Mouse (Mus musculus): ENCODE results near the gene Hnrnph3.

DNA sequence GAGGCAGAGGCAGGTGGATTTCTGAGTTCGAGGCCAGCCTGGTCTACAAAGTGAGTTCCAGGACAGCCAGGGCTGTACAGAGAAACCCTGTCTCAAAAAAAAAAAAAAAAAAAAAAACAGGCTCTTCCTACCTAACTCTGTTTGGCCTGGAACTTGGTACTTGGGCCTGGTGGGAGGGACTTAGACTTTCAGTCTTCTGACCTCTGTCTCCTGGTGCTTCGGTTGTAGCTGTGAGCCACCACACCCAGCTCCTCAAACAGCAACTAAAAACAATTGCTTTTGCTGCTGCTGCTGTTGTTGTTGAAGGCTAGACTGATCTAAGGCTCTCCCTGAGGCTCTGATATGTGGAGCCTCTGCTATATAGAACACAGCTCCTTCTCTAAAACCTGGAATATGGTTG, 25.1 kb upstream of the Hnrnph3 start:
- TF ChIP-seq POLR2A (IDR thresholded peaks at IDR 0.05; ENCODE audit: low read depth, low read length) = no peak
- TF ChIP-seq ETS1 (conservative IDR thresholded peaks at IDR 0.05; ENCODE audit: low read depth, low read length) = no peak
- TF ChIP-seq CTCF (conservative IDR thresholded peaks at IDR 0.05 in 1 of 2, IDR thresholded peaks at IDR 0.05 in 1 of 2; ENCODE audit: low read depth in 2 of 2, low read length in 2 of 2) = no peak
- TF ChIP-seq NRF1 (IDR thresholded peaks at IDR 0.05; ENCODE audit: low read depth, low read length) = no peak
- TF ChIP-seq MAZ (IDR thresholded peaks at IDR 0.05; ENCODE audit: low read depth, low read length) = no peak
- no peak for TF ChIP-seq HCFC1 (IDR thresholded peaks at IDR 0.05; ENCODE audit: low read depth, low read length)
- no peak for TF ChIP-seq ZKSCAN1 (IDR thresholded peaks at IDR 0.05; ENCODE audit: borderline replicate concordance, low read depth, low read length)
- no peak for TF ChIP-seq ZNF384 (IDR thresholded peaks at IDR 0.05; ENCODE audit: low read depth, low read length)
- TF ChIP-seq ZMIZ1 (IDR thresholded peaks at IDR 0.05; ENCODE audit: low read depth, low read length) = no peak

Data from CH12.LX (cell line).